Mouse (Mus musculus) gastrocnemius, postnatal 36 days (tissue): ENCODE measurements around the gene Itga7. TPM values are rescaled to one million over a fixed set of nuclear protein-coding genes. Genes with fewer than 3 reads are reported as not detected.

Experiments
- DNase-seq, 2 experiments: peaks; one replicate each; pipeline ENCODE4 v3.0.0; 2022
- intact Hi-C: fragments of 180-260 bp; cut with DNase I; formaldehyde crosslinking; loops from one replicate; pipeline ENCODE4 v1.15.1; 2025
- long read RNA-seq, 2 experiments: library from polyadenylated mRNA; stranded (forward); transcript quantifications; one replicate each; pipeline ENCODE4 v2.0.0; 2021
- total RNA-seq, 2 experiments: library from RNA; stranded (reverse); gene quantifications; 2 replicates each; pipeline ENCODE4 v1.2.3; 2021

The Itga7 gene
- total RNA-seq = 10 to 100 TPM; 47.9 to 60.1 TPM
- long read RNA-seq, experiment 1, full-length matches to known transcripts = 4 of 19 reads
- long read RNA-seq, experiment 1, partial matches to known transcripts = 9 of 19 reads
- long read RNA-seq, experiment 1, other reads (novel, unspliced or antisense) = 6 of 19 reads
- long read RNA-seq, experiment 2, full-length matches to known transcripts = 5 of 26 reads
- long read RNA-seq, experiment 2, partial matches to known transcripts = 15 of 26 reads
- long read RNA-seq, experiment 2, other reads (novel, unspliced or antisense) = 6 of 26 reads

GRCm38 (mm10) chr10:128933574-128933973 lies at the start of gene Itga7:
Itga7 (plus strand) TSS chr10:128933818.
- DNase-seq = peak in 1 of 2 experiments; percentile 46
- intact Hi-C loops = no loop called here

- DNase-seq = no peak
- intact Hi-C loops = no loop called here
Observed at GRCm38 (mm10) chr10:128888941-128889827, 44.4 kb upstream of the Itga7 start.

- intact Hi-C loops = no loop called here
- DNase-seq = no peak
Observed at GRCm38 (mm10) chr10:128889846-128890245, 43.8 kb upstream of the Itga7 start.

GRCm38 (mm10) chr10:128890383-128891295 lies 43.0 kb upstream of the Itga7 start:
- DNase-seq = no peak
- intact Hi-C loops = no loop called here

- DNase-seq = peak in 1 of 2 experiments; percentile 27
- intact Hi-C loops = no loop called here
Observed at GRCm38 (mm10) chr10:128891296-128892094, 42.1 kb upstream of the Itga7 start, which contains the start of gene Gdf11. Gdf11 (minus strand) TSS chr10:128891718.

- DNase-seq = no peak
- intact Hi-C loops = no loop called here
Observed at GRCm38 (mm10) chr10:128892246-128892645, 41.4 kb upstream of the Itga7 start.

GRCm38 (mm10) chr10:128895437-128895836 lies 38.2 kb upstream of the Itga7 start:
- DNase-seq = peak in 1 of 2 experiments; percentile 58
- intact Hi-C loops = loop anchor here (2.0 kb wide), 2 partner anchors 51 to 165 kb away; no protein-coding TSS in a partner anchor

- intact Hi-C loops = loop anchor here (2.0 kb wide), 2 partner anchors 51 to 165 kb away; no protein-coding TSS in a partner anchor
- no peak for DNase-seq
Observed at GRCm38 (mm10) chr10:128895952-128896693, 37.5 kb upstream of the Itga7 start.

- no peak for DNase-seq
- intact Hi-C loops = no loop called here
Observed at GRCm38 (mm10) chr10:128896807-128897206, 36.8 kb upstream of the Itga7 start.

- intact Hi-C loops = no loop called here
- DNase-seq = no peak
Observed at GRCm38 (mm10) chr10:128897501-128897900, 36.1 kb upstream of the Itga7 start.

- intact Hi-C loops = no loop called here
- DNase-seq = no peak
Observed at GRCm38 (mm10) chr10:128899759-128900490, 33.7 kb upstream of the Itga7 start.

GRCm38 (mm10) chr10:128900698-128901097 lies 32.9 kb upstream of the Itga7 start, which contains the start of gene Cd63:
Cd63 (plus strand) TSS chr10:128900989.
- intact Hi-C loops = no loop called here
- no peak for DNase-seq

GRCm38 (mm10) chr10:128901409-128901808 lies 32.2 kb upstream of the Itga7 start:
- intact Hi-C loops = no loop called here
- DNase-seq = no peak

- DNase-seq = no peak
- intact Hi-C loops = no loop called here
Observed at GRCm38 (mm10) chr10:128902409-128902988, 31.1 kb upstream of the Itga7 start.

GRCm38 (mm10) chr10:128904812-128905211 lies 28.8 kb upstream of the Itga7 start:
- intact Hi-C loops = no loop called here
- no peak for DNase-seq

GRCm38 (mm10) chr10:128908778-128909448 lies 24.7 kb upstream of the Itga7 start:
- intact Hi-C loops = no loop called here
- no peak for DNase-seq

GRCm38 (mm10) chr10:128909567-128910028 lies 24.0 kb upstream of the Itga7 start:
- peak; percentile 85 to 86 for DNase-seq
- intact Hi-C loops = no loop called here
